Mouse (Mus musculus): Measurements from ENCODE around the gene Snrpg. TPM values are rescaled to one million over a fixed set of nuclear protein-coding genes. Genes with fewer than 3 reads are reported as not detected.

The Snrpg gene
- 100 to 1,000 TPM; 345 to 350 TPM for polyA plus RNA-seq (2017; shearing (Covaris generic))

DNA sequence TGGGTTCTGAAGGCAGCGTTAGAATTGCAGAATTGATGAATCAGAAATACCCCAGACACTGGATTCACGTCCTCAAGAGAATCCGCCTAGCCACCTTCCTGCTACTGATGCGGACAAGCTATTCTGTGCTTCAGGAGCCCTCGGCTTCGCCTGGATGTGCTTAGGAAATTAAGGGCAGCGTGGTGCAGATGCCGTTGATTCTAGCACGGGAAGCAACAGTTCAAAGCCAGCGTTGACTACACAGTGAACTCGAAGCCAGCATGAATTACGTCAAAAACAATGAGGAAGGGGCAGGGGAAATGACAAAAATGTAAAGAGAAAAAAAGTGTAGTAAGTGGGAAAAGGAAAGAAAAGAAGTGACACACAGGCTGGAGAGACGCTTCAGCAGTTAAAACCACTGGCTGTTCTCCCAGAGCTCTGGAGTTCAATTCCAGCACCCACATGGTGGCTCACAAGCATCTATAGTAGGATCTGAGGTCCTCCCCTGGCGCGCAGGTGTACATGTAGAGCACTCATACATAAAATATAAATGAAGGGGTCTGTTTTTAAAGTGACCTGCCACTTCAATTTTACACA is at the start of gene Snrpg:
Gene Snrpg (plus strand): TSS at position 541 of the 576 bp plus-strand sequence.

DNA sequence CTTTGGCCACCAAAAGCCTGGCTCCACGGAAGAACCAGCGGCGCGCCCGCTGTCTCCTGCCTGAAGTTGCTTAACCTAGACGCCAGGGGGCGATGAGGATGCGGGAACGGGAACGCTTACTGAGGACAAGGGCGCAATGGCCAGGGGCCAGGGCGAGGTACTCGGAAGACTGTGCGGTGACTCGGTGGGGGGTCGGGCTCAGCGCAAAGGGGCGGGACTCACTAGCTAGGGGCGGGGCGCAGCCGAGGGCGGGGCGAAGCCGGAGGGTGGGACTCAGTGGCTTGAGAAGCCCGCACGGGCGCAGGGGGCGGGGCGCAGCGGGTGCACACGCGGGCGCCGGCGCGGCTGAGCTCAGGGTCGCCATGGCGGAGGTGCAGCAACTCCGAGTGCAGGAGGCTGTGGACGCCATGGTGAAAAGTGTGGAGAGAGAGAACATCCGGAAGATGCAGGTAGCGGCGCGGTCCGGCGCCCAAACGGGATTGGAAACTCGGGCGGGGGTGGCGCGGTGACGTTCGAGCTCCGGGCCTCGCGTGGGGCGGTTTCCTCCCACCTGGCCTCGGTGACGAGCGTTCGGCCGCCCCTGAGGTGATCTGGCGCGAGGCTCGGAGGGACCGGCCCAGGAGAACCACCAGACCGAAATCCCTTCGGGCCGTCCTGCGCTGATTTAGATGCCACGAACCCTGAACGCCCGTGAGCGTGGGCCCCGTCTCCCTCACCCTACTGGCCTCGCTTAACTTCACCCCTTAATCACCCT is 5.6 kb upstream of the Snrpg start, which contains the start of gene Fam136a:
Gene Fam136a (plus strand): TSS at position 276 of the 754 bp plus-strand sequence.

DNA sequence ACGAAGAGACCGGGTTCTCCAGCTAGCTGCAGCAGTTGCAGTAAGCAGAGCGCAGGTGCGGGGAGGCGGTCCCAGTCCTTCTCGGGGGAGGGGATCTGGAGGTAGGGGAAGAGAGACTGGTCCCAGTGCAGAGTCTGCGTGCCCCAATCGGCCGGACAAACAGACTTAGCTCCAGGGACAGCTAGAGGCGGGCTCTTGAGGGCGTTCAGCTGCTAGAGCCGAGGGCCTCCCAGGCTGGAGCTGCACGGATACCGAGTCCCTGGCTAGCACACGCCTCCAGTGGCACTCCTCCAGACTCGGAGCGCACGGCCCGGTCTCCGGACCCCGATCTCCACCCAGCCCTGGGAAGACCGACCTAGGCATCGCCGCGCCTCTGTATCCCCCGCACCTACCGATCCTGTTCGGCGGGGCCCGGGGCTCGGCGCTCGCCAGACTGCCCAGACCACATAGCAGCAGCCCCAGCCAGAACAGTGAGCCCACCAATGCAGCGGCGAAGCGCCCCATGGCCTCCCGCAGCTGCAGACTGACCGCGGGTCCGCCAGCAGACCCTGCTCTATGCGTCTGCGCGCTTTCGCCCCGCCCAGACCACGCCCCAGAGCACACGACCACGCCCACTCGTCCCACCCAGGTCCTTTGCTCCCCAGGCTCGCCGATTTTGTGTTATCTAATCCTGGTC is 25.6 kb downstream of the Snrpg start, which contains the start of gene Pcyox1:
Gene Pcyox1 (minus strand): TSS at position 574 of the 676 bp plus-strand sequence.

DNA sequence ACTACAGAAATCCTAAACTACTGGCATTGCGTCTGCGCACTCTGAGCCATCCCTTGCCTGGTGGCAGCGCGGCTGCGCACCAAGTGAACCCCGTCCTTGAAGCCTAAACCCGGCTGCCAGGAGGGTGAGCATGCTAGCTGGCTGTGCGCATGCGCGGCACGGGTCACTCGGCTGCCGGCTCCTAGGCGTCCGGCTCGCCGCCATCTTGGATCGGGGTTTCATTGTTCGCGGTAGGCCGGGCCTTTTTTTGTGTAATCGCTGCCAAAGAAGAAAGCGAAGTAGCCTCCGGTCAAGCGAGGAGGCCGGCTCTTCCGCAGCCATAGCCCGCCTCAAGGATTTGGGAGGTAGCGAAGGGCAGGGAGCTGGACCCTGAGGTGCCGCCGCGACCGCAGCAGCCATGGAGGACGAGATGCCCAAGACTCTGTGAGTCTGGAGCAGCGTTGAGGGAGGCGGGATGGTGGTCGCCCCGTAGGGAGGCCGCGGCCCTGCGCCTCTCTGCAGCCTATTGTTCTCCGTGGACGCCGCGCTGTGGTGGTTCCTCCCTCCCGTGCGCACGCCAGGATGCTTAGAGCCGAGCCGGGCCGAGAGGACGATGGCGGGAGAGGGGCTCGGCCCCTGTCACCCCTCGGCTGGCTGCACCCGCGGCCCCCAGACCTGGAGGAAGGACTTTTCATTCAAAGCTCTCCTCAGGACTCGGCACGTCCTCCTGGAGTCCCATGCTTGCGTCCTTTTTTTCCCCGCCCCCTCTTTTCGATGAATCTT is 33.2 kb downstream of the Snrpg start, which contains the start of gene Tia1:
Gene Tia1 (plus strand): TSS at position 120 of the 762 bp plus-strand sequence.

DNA sequence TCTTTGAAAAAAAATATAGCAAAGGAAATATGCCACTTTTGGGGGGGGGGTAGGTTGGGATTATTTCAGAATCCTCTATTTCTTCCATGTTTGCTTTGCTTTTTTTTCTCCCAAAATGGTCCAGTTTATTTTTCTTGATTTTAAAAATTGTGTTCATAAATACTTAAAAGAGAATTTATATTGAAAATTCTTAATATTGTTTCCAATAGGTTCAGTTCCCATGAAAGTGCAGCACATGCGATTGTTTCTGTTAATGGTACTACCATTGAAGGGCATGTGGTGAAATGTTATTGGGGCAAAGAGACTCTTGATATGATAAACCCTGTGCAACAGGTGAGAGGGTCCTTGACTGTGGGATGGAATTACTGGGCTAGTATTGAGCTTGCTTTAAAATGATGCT is 55.3 kb downstream of the Snrpg start, which contains the start of gene Gm44790:
Gene Gm44790 (plus strand): TSS at position 301 of the 400 bp plus-strand sequence.

Other genes starting within 250 kb of the Snrpg start
- 1 to 10 TPM in 1 of 2 experiments, under 1 TPM in 1; 0.18 to 2.1 TPM for gene Tgfa, start 176.1 kb upstream of the Snrpg start, polyA plus RNA-seq (2017; shearing (Covaris generic))
- gene Fam136a, start 5.7 kb upstream of the Snrpg start, polyA plus RNA-seq (2017; shearing (Covaris generic)): 10 to 100 TPM; 36.7 to 53.8 TPM
- 1 to 10 TPM; 6.3 to 8.4 TPM for gene Pcyox1, start 25.9 kb downstream of the Snrpg start, polyA plus RNA-seq (2017; shearing (Covaris generic))
- 100 to 1,000 TPM in 1 of 2 experiments, 10 to 100 TPM in 1; 97.6 to 106 TPM for gene Tia1, start 32.9 kb downstream of the Snrpg start, polyA plus RNA-seq (2017; shearing (Covaris generic))
- not detected for gene Gm44790, start 55.4 kb downstream of the Snrpg start, polyA plus RNA-seq (2017; shearing (Covaris generic))
- gene C87436, start 67.1 kb downstream of the Snrpg start, polyA plus RNA-seq (2017; shearing (Covaris generic)): 10 to 100 TPM; 39.7 to 54.0 TPM
- 100 to 1,000 TPM; 296 to 370 TPM for gene Pcbp1, start 155.0 kb downstream of the Snrpg start, polyA plus RNA-seq (2017; shearing (Covaris generic))